Mouse (Mus musculus): Measurements from ENCODE around the gene Frem3.
"Not testable (repeated sequence)": the region's sequence is repeated elsewhere in the genome, so short reads cannot be mapped to it uniquely, and the experiment has no call there.

The Frem3 gene

DNA sequence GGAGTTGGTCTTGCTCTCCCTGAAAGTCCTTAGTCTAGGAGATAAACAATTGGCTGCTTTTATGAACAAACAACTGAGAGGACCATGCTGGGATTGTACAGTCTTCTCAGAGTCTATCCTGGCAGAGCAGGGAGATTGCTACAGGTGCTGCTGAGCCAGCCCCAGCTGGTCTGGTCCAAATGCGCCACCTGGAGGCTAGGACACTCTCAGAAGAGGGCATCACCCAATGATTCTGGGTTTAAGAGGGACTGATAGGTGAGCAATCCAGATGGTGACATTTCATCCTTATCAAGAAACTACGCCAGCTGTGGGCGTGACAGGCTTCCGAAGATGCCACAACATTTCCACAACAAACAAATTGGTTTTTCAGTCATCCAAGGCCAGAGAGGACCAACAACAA lies 77.3 kb downstream of the Frem3 start:
- in situ Hi-C loops (cut with MboI, MseI) = loop anchor here (5.0 kb wide), 1 partner anchor 191 kb away; no protein-coding TSS in a partner anchor

DNA sequence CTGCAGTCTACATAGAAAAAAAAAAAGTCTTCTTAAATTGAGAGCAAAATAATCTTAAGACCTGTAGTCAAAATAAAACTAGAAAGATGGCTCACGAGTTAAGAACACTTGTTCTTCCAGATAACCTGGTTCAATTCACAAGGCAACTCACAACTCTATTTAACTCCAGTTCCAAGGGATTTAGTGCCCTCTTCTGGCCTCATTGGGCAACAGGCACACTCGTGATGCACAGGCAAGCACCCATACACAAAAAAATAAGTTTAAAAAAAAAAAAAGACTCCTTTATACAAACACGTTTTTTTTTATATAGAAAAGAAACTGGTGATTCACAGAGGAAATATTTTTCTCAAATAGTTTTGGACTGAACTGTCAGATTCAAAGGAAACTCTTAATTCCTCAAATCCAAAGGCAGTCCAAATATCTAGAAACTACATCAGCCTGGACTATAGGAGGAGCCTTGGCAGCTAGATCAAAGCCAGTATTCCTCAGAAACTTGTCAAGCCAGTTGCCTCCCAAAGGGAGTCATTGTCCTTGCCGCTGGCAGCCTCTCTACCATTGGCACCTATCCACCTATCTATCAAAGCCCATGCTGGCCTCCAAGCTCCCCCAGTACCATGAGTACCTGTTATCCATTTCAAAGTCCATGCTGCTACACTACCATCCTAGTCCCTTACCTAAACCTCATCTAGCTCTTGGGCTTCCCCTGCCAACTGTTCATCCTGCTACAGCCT lies 100.0 kb downstream of the Frem3 start:
- in situ Hi-C loops (cut with MboI, MseI) = no loop called here

DNA sequence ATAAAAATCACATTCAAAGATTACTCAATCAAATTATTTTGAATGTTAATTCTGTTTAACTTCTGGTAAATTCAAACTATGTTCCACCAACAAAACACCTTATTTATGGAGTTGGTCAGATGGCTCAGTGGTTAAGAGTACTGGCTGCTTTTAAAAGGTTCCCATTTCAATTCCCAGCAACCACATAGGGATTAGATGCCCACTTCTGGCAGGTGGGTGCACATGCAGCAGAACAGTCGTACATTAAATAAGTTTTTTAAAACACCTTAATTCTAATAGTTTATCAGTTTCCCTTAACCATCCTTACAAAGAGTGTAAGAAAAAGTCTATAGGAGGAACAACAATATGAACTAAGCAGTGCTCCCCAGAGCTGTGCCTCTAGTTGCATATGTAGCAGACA lies 103.6 kb downstream of the Frem3 start:
- in situ Hi-C loops (cut with MboI, MseI) = no loop called here

DNA sequence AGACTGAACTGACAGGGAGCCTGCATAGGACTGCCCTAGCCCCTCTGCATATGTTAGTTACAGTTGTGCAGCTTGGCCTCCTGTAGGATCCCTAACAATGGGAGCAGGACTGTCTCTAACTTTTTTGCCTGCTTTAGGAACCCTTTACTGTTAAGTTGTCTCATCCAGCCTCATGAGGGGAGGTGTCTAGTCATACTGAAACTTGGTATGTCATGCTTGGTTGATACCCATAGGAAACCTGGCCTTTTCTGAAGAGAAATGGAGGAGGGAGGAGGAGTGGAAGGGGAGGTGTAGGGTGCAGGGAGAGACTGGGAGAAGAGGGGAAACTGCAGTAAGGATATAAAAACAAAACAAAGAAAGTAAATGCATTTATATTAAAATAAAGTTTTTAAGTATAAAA lies 121.4 kb downstream of the Frem3 start:
- in situ Hi-C loops (cut with MboI, MseI) = no loop called here

DNA sequence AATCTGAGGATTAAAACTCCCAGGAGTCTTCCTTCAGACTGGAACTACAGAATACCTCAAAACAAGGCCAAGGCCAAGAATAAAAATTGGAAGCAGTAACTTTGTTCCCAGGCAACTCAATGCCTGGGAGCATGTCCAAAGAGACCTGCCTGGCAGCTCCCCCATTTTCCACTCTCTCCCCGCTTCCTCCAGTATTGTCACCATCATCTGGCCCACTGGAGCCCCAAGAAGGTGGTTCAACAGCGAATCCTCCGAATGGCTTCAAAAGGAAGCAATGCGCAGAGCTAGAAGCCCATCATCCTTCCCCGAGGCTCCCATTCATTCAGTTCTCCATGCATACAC lies 127.1 kb downstream of the Frem3 start:
- in situ Hi-C loops (cut with MboI, MseI) = no loop called here

DNA sequence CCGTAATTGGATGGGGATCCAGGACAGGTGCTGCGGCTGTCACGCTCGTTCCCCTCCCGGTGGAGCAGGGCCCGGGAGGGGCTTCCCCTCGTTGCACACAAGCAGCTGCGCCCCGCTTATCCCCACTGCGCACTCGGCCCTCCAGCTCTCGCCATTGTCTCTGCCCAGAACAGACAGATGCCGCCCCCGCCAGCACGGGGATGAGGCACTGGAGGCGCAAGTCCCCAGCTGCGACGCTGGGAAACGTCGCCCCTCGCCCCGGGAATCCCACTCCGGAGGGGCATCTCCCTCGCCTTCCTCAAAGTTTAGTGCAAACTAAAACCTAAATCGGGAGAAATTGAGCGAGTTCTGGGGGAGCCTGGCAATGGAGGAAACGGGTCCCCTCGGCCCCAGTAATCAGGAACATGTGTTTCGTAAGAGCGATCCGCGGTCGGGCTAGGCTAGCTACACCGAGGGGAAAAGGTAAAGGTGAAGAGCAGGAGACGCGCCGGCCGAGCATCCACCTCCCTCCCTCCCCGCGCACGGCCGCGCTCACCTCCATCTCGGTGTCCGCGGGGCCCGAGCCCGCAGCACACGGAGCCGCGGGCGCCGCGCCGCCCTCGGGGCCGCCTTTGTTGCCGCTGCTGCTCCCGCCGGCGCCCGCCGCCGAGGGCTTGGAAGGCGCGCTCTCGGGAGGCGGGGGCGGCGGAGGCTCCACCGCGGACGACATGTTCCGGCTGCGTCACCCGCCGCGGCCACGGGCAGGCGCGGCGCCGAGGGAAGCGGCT lies 127.7 kb downstream of the Frem3 start:
- in situ Hi-C loops (cut with MboI, MseI) = no loop called here

DNA sequence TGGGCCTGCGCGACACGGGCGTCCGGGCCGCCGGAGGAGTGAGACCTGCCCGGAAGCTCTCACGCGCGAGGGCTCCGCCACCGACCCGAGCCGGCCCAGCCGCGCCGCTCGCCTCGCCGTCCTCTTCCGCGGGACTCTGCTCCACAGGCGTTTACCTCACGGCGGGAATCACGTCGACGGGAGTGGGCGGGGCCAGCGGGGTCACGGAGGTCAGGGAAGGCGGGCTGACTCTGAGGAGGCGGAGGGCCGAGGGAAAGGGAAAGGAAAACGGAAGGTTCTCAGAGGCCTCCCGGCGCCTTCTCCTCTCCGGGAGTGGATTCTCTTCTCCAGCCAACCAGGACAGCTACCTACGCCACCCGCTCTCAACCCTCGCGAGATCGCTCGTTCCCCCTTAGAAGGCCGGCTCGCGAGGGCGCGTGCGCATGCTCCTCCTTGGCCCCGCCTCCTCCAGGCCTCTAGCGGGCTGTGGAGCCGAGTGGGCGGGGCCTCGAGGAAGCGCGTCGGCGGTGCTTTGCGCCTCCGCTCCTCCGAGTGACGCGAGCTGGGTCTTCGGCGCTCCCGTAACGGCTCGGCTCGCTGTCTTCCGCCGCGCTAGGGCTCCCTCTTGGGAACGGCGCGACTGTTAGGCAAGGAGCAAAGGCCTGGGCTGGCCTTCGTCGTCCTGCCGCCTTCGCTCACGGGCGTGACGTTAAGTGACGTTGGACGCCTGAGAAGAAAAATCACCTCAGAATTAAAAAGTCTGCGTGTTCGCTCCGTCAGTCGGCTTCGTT lies 128.5 kb downstream of the Frem3 start, which contains the start of gene Smarca5:
TSS of gene Smarca5 (minus strand) at position 343 of the 770 bp plus-strand sequence.
- in situ Hi-C loops (cut with MboI, MseI) = not testable (repeated sequence)

DNA sequence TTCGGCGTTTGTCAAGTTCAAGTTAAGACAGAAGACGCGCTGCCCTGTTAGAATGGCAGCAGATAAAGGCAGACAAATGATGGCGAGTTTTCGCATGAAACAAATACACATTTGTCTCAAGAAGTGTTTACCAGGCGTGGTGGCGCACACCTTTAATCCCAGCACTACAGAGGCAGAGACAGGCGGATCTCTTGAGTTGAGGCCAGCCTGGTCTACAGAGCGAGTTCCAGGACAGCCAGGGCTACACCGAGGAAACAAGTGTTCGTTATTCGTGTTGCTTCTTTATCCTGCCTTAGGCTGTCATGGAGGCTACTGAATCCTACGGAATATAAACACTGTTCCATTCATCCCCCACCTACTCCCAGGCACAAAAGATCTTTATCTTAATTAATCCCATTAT lies 129.1 kb downstream of the Frem3 start:
- in situ Hi-C loops (cut with MboI, MseI) = no loop called here

All from regulatory T cell (primary cell).